Mouse (Mus musculus) lung, embryonic 16.5 days (tissue): Measurements from ENCODE around the gene Psmd3. TPM values are rescaled to one million over a fixed set of nuclear protein-coding genes. Genes with fewer than 3 reads are reported as not detected.

Experiments
- ATAC-seq: fragments of 200-750 bp; cut with Nextera tagmentation; 2 replicates; pipeline ENCODE4 v1.8.0; 2017; ENCODE audit warnings: low read depth, mild to moderate bottlenecking, moderate library complexity
- H3K27ac ChIP-seq: fragments of 300-500 bp; sonication (generic); 2 replicates; pipeline ENCODE4 v1.5.1; 2014; ENCODE audit warnings: mild to moderate bottlenecking, control low read depth, low read length
- H3K27me3 ChIP-seq: fragments of 300-500 bp; sonication (generic); 2 replicates; pipeline ENCODE4 v1.6.1; 2014; ENCODE audit warnings: low read depth, low read length, mixed read lengths; ENCODE audit not compliant: control insufficient read depth, insufficient read depth
- H3K36me3 ChIP-seq: fragments of 300-500 bp; sonication (generic); 2 replicates; pipeline ENCODE4 v1.6.1; 2014; ENCODE audit warnings: low read length; ENCODE audit not compliant: control insufficient read depth, insufficient read depth
- H3K4me1 ChIP-seq: fragments of 300-500 bp; sonication (generic); replicated peaks from 2 replicates; pipeline ENCODE4 v1.6.1; 2014; ENCODE audit warnings: low read length, mixed read lengths; ENCODE audit not compliant: control insufficient read depth, insufficient read depth
- H3K4me2 ChIP-seq: fragments of 300-500 bp; sonication (generic); 2 replicates; pipeline ENCODE4 v1.6.1; 2014; ENCODE audit warnings: low read depth, low read length, control low read depth
- H3K4me3 ChIP-seq: fragments of 300-500 bp; sonication (generic); 2 replicates; pipeline ENCODE4 v1.5.1; 2014; ENCODE audit warnings: mild to moderate bottlenecking, low read length, control low read depth
- H3K9ac ChIP-seq: fragments of 300-500 bp; sonication (generic); 2 replicates; pipeline ENCODE4 v1.6.1; 2014; ENCODE audit warnings: low read length, control low read depth
- H3K9me3 ChIP-seq: fragments of 300-500 bp; sonication (generic); 2 replicates; pipeline ENCODE4 v1.6.1; 2016; ENCODE audit warnings: low read length; ENCODE audit not compliant: control insufficient read depth
- WGBS: fragments of 180-500 bp; shearing (Covaris S2); extraction: QIAGEN DNeasy Blood & Tissue Kit; methylation state at CpG from one replicate; pipeline ENCODE4 v1.1.7; 2014; 5-methylcytosine and 5-hydroxymethylcytosine counted together
- polyA plus RNA-seq: library from polyadenylated mRNA; unstranded; fragments of >200 nt; fragmentation: Nextera tagmentation; extraction: Ambion mirVana; gene quantifications from 2 replicates; pipeline ENCODE4 v1.2.1, GENCODE M21; 2015

Psmd3 gene
- polyA plus RNA-seq, 1 experiment from 2014 or later = 177 TPM

- Histone ChIP-seq H3K27ac (peak overlapping the region; percentile 64), H3K4me1 (peaks cover 12% of the 10 kb centered on the region), H3K27me3 (no peaks in the 10 kb centered on the region), H3K36me3 (peaks cover 21% of the 10 kb centered on the region), H3K9me3 (no peaks in the 10 kb centered on the region), H3K4me3 (peak overlapping the region; percentile 94), H3K4me2 (peak overlapping the region; percentile 77), H3K9ac (peak overlapping the region; percentile 99)
- WGBS = under 1% methylated on average over 23 of the region's 23 CpGs
- peak; percentile 23 for ATAC-seq
Observed at GRCm38 (mm10) chr11:98682811-98683210, 457 bp downstream of the Psmd3 start.

- Histone ChIP-seq H3K4me1 (peaks cover 12% of the 10 kb centered on the region), H3K9me3 (no peaks in the 10 kb centered on the region), H3K27ac (no peak overlapping the region), H3K9ac (no peak overlapping the region), H3K4me3 (no peak overlapping the region), H3K36me3 (peaks cover 42% of the 10 kb centered on the region), H3K4me2 (no peak overlapping the region), H3K27me3 (no peaks in the 10 kb centered on the region)
- no peak for ATAC-seq
- 89% methylated on average over 9 of the region's 9 CpGs for WGBS
Observed at GRCm38 (mm10) chr11:98685642-98686041, 3.3 kb downstream of the Psmd3 start.

GRCm38 (mm10) chr11:98686976-98687375 lies 4.6 kb downstream of the Psmd3 start:
- peaks cover 55% of the 10 kb centered on the region for H3K36me3 ChIP-seq
- H3K9me3 ChIP-seq = no peaks in the 10 kb centered on the region
- peaks cover 8% of the 10 kb centered on the region for H3K4me1 ChIP-seq
- WGBS = 84% methylated on average over 4 of the region's 4 CpGs
- ATAC-seq = no peak
- no peak overlapping the region for H3K4me3 ChIP-seq
- no peaks in the 10 kb centered on the region for H3K27me3 ChIP-seq
- H3K4me2 ChIP-seq = no peak overlapping the region
- H3K27ac ChIP-seq = no peak overlapping the region
- H3K9ac ChIP-seq = no peak overlapping the region

- no peaks in the 10 kb centered on the region for H3K9me3 ChIP-seq
- no peak for ATAC-seq
- H3K4me3 ChIP-seq = no peak overlapping the region
Observed at GRCm38 (mm10) chr11:98688009-98688408, 5.7 kb downstream of the Psmd3 start.

GRCm38 (mm10) chr11:98693201-98693600 lies 10.8 kb downstream of the Psmd3 start:
- no peaks in the 10 kb centered on the region for H3K9me3 ChIP-seq
- H3K9ac ChIP-seq = no peak overlapping the region
- H3K36me3 ChIP-seq = peaks cover 51% of the 10 kb centered on the region
- no peaks in the 10 kb centered on the region for H3K4me1 ChIP-seq
- WGBS = 66% methylated on average over 13 of the region's 13 CpGs
- H3K4me3 ChIP-seq = no peak overlapping the region
- H3K27ac ChIP-seq = no peak overlapping the region
- no peaks in the 10 kb centered on the region for H3K27me3 ChIP-seq
- ATAC-seq = peak; percentile 18; the same call in 1 of the 2 replicates
- H3K4me2 ChIP-seq = no peak overlapping the region

More at GRCm38 (mm10) chr11:98688009-98688408, 5.7 kb downstream of the Psmd3 start:
- Histone ChIP-seq H3K4me1 (peaks cover 8% of the 10 kb centered on the region), H3K4me2 (no peak overlapping the region), H3K36me3 (peaks cover 55% of the 10 kb centered on the region), H3K27me3 (no peaks in the 10 kb centered on the region), H3K27ac (no peak overlapping the region), H3K9ac (no peak overlapping the region)
- WGBS = 77% methylated on average over 8 of the region's 8 CpGs

- Histone ChIP-seq H3K27me3 (no peaks in the 10 kb centered on the region), H3K9ac (no peak overlapping the region), H3K9me3 (no peaks in the 10 kb centered on the region), H3K4me3 (no peak overlapping the region), H3K4me1 (no peaks in the 10 kb centered on the region), H3K36me3 (peaks cover 48% of the 10 kb centered on the region), H3K27ac (no peak overlapping the region), H3K4me2 (no peak overlapping the region)
- no peak for ATAC-seq
- 94% methylated on average over 9 of the region's 9 CpGs for WGBS
Observed at GRCm38 (mm10) chr11:98693746-98694145, 11.4 kb downstream of the Psmd3 start.

- H3K36me3 ChIP-seq = peaks cover 46% of the 10 kb centered on the region
Observed at GRCm38 (mm10) chr11:98694301-98694700, 11.9 kb downstream of the Psmd3 start.

GRCm38 (mm10) chr11:98695408-98695807 lies 13.1 kb downstream of the Psmd3 start:
- ATAC-seq = no peak
- no peak overlapping the region for H3K9ac ChIP-seq
- H3K27me3 ChIP-seq = no peaks in the 10 kb centered on the region
- WGBS = 61% methylated on average over 13 of the region's 14 CpGs
- no peak overlapping the region for H3K4me3 ChIP-seq
- H3K27ac ChIP-seq = no peak overlapping the region
- no peaks in the 10 kb centered on the region for H3K9me3 ChIP-seq
- no peaks in the 10 kb centered on the region for H3K4me1 ChIP-seq
- no peak overlapping the region for H3K4me2 ChIP-seq
- peaks cover 36% of the 10 kb centered on the region for H3K36me3 ChIP-seq

More at GRCm38 (mm10) chr11:98694301-98694700, 11.9 kb downstream of the Psmd3 start:
- no peaks in the 10 kb centered on the region for H3K27me3 ChIP-seq
- H3K9ac ChIP-seq = no peak overlapping the region
- no peaks in the 10 kb centered on the region for H3K9me3 ChIP-seq
- H3K27ac ChIP-seq = no peak overlapping the region
- H3K4me2 ChIP-seq = no peak overlapping the region
- no peak for ATAC-seq
- H3K4me1 ChIP-seq = no peaks in the 10 kb centered on the region
- no peak overlapping the region for H3K4me3 ChIP-seq
- 67% methylated on average over 9 of the region's 9 CpGs for WGBS

- H3K9ac ChIP-seq = no peak overlapping the region
- H3K27ac ChIP-seq = no peak overlapping the region
- H3K4me1 ChIP-seq = 0 out of 2 replicates have a peak, but pooled peaks cover 5% of the 10 kb centered on the region
- H3K36me3 ChIP-seq = peaks cover 25% of the 10 kb centered on the region
- H3K27me3 ChIP-seq = no peaks in the 10 kb centered on the region
- WGBS = 78% methylated on average over 14 of the region's 14 CpGs
- H3K4me3 ChIP-seq = no peak overlapping the region
- H3K4me2 ChIP-seq = no peak overlapping the region
- H3K9me3 ChIP-seq = no peaks in the 10 kb centered on the region
- no peak for ATAC-seq
Observed at GRCm38 (mm10) chr11:98696454-98697216, 14.3 kb downstream of the Psmd3 start.
